Mouse (Mus musculus): ENCODE measurements around the gene Sema3d. TPM values are rescaled to one million over a fixed set of nuclear protein-coding genes. Genes with fewer than 3 reads are reported as not detected.
A peak's percentile ranks its signal among the peaks of the same experiment; 100 is the strongest.

Sema3d gene
- polyA plus RNA-seq, 1 experiment: 2.3 TPM

DNA sequence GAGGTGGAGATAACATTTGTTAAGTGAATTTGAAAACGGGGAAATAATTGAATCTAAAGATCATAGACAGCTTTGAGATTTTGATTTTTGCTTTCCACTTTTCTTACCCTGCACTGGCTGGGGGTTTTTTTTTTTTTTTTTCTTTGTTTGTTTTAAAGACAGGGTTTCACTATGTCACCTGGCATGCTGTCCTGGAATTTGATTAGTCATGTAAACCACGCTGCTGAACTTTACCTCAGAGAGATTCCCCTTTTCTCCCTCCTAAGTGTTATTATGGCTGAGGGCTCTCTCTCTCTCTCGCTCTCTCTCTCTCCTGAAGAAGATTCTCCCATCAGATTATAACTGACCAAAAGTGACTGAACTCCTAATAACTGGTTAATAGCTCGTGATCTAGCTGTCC is 191.4 kb downstream of the Sema3d start:
- Histone ChIP-seq H3K79me3 (ENCODE audit: low read depth) (no peaks in the 10 kb centered on the region), H3K79me2 (ENCODE audit: control insufficient read depth, insufficient read depth) (no peaks in the 10 kb centered on the region), H3K4me3 (ENCODE audit: insufficient read depth, poor library complexity, severe bottlenecking) (no peak overlapping the region), H3K36me3 (ENCODE audit: control insufficient read depth, insufficient read depth) (no peaks in the 10 kb centered on the region), H3ac (ENCODE audit: control insufficient read depth, insufficient read length, low read depth) (no peak overlapping the region), H3K27me3 (ENCODE audit: control insufficient read depth, insufficient read depth, insufficient read length) (no peaks in the 10 kb centered on the region)
- TF ChIP-seq FOSL1 (IDR thresholded peaks at IDR 0.05; ENCODE audit: insufficient read depth, low read length, poor library complexity, severe bottlenecking) (no peak), MAX (IDR thresholded peaks at IDR 0.05) (no peak), MYOD1 (IDR thresholded peaks at IDR 0.05; ENCODE audit: control insufficient read depth, insufficient read length, low read depth) (peak; percentile 16), CEBPB (IDR thresholded peaks at IDR 0.05; ENCODE audit: low read depth) (no peak)

DNA sequence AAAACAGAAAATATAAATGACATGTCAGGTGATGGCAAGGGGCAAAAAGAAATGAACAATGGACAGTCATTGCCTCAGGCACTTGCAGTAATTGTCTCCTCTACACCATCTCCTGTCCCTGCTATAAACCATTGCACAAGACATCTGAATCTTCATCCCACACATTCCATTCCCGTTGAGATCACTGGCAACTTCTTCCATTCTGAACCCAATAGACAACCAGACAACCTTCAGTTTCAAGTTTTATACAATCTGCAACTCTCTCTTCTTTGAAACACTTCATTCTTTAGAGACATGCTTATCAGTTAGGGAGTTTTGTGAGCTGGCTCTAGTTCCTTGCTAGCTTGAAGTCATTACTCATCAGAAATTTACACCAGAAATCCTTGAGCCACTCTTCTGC is 192.1 kb downstream of the Sema3d start:
- Histone ChIP-seq H3K79me2 (ENCODE audit: control insufficient read depth, insufficient read depth) (no peaks in the 10 kb centered on the region), H3K4me3 (ENCODE audit: insufficient read depth, poor library complexity, severe bottlenecking) (no peak overlapping the region), H3ac (ENCODE audit: control insufficient read depth, insufficient read length, low read depth) (no peak overlapping the region), H3K27me3 (ENCODE audit: control insufficient read depth, insufficient read depth, insufficient read length) (no peaks in the 10 kb centered on the region), H3K79me3 (ENCODE audit: low read depth) (no peaks in the 10 kb centered on the region), H3K36me3 (ENCODE audit: control insufficient read depth, insufficient read depth) (no peaks in the 10 kb centered on the region)
- TF ChIP-seq FOSL1 (IDR thresholded peaks at IDR 0.05; ENCODE audit: insufficient read depth, low read length, poor library complexity, severe bottlenecking) (no peak), CEBPB (IDR thresholded peaks at IDR 0.05; ENCODE audit: low read depth) (peak; percentile 84)

GRCm38 (mm10) chr5:12579752-12580151 is 196.6 kb downstream of the Sema3d start:
- Histone ChIP-seq H3K36me3 (ENCODE audit: control insufficient read depth, insufficient read depth) (no peaks in the 10 kb centered on the region), H3ac (ENCODE audit: control insufficient read depth, insufficient read length, low read depth) (no peak overlapping the region), H3K4me3 (ENCODE audit: insufficient read depth, poor library complexity, severe bottlenecking) (no peak overlapping the region), H3K79me2 (ENCODE audit: control insufficient read depth, insufficient read depth) (no peaks in the 10 kb centered on the region), H3K27me3 (ENCODE audit: control insufficient read depth, insufficient read depth, insufficient read length) (no peaks in the 10 kb centered on the region), H3K79me3 (ENCODE audit: low read depth) (no peaks in the 10 kb centered on the region)
- TF ChIP-seq FOSL1 (IDR thresholded peaks at IDR 0.05; ENCODE audit: insufficient read depth, low read length, poor library complexity, severe bottlenecking): no peak
- TF ChIP-seq USF1 (IDR thresholded peaks at IDR 0.05; ENCODE audit: low read depth): no peak
- no peak for TF ChIP-seq MAX (IDR thresholded peaks at IDR 0.05)
- TF ChIP-seq MYOD1 (IDR thresholded peaks at IDR 0.05; ENCODE audit: control insufficient read depth, insufficient read length, low read depth): no peak
- TF ChIP-seq CEBPB (IDR thresholded peaks at IDR 0.05; ENCODE audit: low read depth): no peak
- no peak for TF ChIP-seq MYOG (IDR thresholded peaks at IDR 0.05; ENCODE audit: control insufficient read depth, extremely low read depth, insufficient read length)
- no peak for TF ChIP-seq CTCF (IDR thresholded peaks at IDR 0.05; ENCODE audit: control insufficient read depth, insufficient read depth, insufficient read length)

- TF ChIP-seq CTCF (IDR thresholded peaks at IDR 0.05; ENCODE audit: control insufficient read depth, insufficient read depth, insufficient read length): no peak
- TF ChIP-seq MYOD1 (IDR thresholded peaks at IDR 0.05; ENCODE audit: control insufficient read depth, insufficient read length, low read depth): no peak
- TF ChIP-seq CEBPB (IDR thresholded peaks at IDR 0.05; ENCODE audit: low read depth): no peak
- no peak for TF ChIP-seq MAX (IDR thresholded peaks at IDR 0.05)
- TF ChIP-seq FOSL1 (IDR thresholded peaks at IDR 0.05; ENCODE audit: insufficient read depth, low read length, poor library complexity, severe bottlenecking): no peak
- no peak for TF ChIP-seq MYOG (IDR thresholded peaks at IDR 0.05; ENCODE audit: control insufficient read depth, extremely low read depth, insufficient read length)
- Histone ChIP-seq H3K79me3 (ENCODE audit: low read depth) (no peaks in the 10 kb centered on the region), H3K4me3 (ENCODE audit: insufficient read depth, poor library complexity, severe bottlenecking) (no peak overlapping the region), H3ac (ENCODE audit: control insufficient read depth, insufficient read length, low read depth) (no peak overlapping the region), H3K36me3 (ENCODE audit: control insufficient read depth, insufficient read depth) (no peaks in the 10 kb centered on the region), H3K27me3 (ENCODE audit: control insufficient read depth, insufficient read depth, insufficient read length) (no peaks in the 10 kb centered on the region), H3K79me2 (ENCODE audit: control insufficient read depth, insufficient read depth) (no peaks in the 10 kb centered on the region)
Observed at GRCm38 (mm10) chr5:12582540-12582939, 199.4 kb downstream of the Sema3d start.

DNA sequence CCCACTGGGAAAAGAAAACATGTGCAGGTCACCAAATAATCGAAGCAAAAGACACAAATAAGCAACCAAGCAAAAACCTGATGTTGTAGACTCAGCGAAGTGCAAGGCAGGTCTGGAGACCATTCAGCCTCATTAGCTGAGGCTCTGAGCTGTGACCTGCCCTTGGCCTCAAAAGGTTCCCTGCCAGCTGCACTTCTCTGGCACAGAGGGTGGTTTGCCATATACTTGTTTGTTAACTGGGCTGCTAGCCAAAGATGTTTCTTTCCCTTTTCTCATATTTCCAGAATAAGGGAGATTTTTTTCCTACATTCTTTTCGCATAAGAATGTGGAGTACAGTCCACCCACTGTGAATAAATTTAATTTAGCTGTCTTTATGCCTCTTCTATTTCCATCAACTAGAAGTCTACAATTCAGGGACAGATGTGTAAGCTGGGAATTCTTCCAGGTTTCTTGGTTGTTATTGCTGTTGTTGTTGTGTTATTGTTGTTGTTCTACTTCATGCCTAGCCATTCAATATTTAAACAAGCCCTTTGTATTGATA is 200.2 kb downstream of the Sema3d start:
- Histone ChIP-seq H3K79me3 (ENCODE audit: low read depth) (no peaks in the 10 kb centered on the region), H3K79me2 (ENCODE audit: control insufficient read depth, insufficient read depth) (no peaks in the 10 kb centered on the region), H3K4me3 (ENCODE audit: insufficient read depth, poor library complexity, severe bottlenecking) (no peak overlapping the region), H3K27me3 (ENCODE audit: control insufficient read depth, insufficient read depth, insufficient read length) (no peaks in the 10 kb centered on the region), H3K36me3 (ENCODE audit: control insufficient read depth, insufficient read depth) (no peaks in the 10 kb centered on the region), H3ac (ENCODE audit: control insufficient read depth, insufficient read length, low read depth) (no peak overlapping the region)
- TF ChIP-seq MYOD1 (IDR thresholded peaks at IDR 0.05; ENCODE audit: control insufficient read depth, insufficient read length, low read depth): no peak
- no peak for TF ChIP-seq MYOG (IDR thresholded peaks at IDR 0.05; ENCODE audit: control insufficient read depth, extremely low read depth, insufficient read length)
- TF ChIP-seq FOSL1 (IDR thresholded peaks at IDR 0.05; ENCODE audit: insufficient read depth, low read length, poor library complexity, severe bottlenecking): no peak
- TF ChIP-seq USF1 (IDR thresholded peaks at IDR 0.05; ENCODE audit: low read depth): no peak
- no peak for TF ChIP-seq CEBPB (IDR thresholded peaks at IDR 0.05; ENCODE audit: low read depth)
- no peak for TF ChIP-seq MAX (IDR thresholded peaks at IDR 0.05)
- TF ChIP-seq CTCF (IDR thresholded peaks at IDR 0.05; ENCODE audit: control insufficient read depth, insufficient read depth, insufficient read length): no peak

GRCm38 (mm10) chr5:12584886-12585285 is 201.7 kb downstream of the Sema3d start:
- no peak for TF ChIP-seq CTCF (IDR thresholded peaks at IDR 0.05; ENCODE audit: control insufficient read depth, insufficient read depth, insufficient read length)
- no peak for TF ChIP-seq FOSL1 (IDR thresholded peaks at IDR 0.05; ENCODE audit: insufficient read depth, low read length, poor library complexity, severe bottlenecking)
- no peak for TF ChIP-seq MYOD1 (IDR thresholded peaks at IDR 0.05; ENCODE audit: control insufficient read depth, insufficient read length, low read depth)
- no peak for TF ChIP-seq MAX (IDR thresholded peaks at IDR 0.05)
- no peak for TF ChIP-seq USF1 (IDR thresholded peaks at IDR 0.05; ENCODE audit: low read depth)
- TF ChIP-seq CEBPB (IDR thresholded peaks at IDR 0.05; ENCODE audit: low read depth): no peak
- no peak for TF ChIP-seq MYOG (IDR thresholded peaks at IDR 0.05; ENCODE audit: control insufficient read depth, extremely low read depth, insufficient read length)
- H3K79me2 ChIP-seq (ENCODE audit: control insufficient read depth, insufficient read depth): no peaks in the 10 kb centered on the region
- no peak overlapping the region for H3ac ChIP-seq (ENCODE audit: control insufficient read depth, insufficient read length, low read depth)
- no peaks in the 10 kb centered on the region for H3K27me3 ChIP-seq (ENCODE audit: control insufficient read depth, insufficient read depth, insufficient read length)
- H3K36me3 ChIP-seq (ENCODE audit: control insufficient read depth, insufficient read depth): no peaks in the 10 kb centered on the region
- no peak overlapping the region for H3K4me3 ChIP-seq (ENCODE audit: insufficient read depth, poor library complexity, severe bottlenecking)
- H3K79me3 ChIP-seq (ENCODE audit: low read depth): no peaks in the 10 kb centered on the region
